Mouse (Mus musculus): ENCODE measurements around the gene Dis3l.

Dis3l gene

DNA sequence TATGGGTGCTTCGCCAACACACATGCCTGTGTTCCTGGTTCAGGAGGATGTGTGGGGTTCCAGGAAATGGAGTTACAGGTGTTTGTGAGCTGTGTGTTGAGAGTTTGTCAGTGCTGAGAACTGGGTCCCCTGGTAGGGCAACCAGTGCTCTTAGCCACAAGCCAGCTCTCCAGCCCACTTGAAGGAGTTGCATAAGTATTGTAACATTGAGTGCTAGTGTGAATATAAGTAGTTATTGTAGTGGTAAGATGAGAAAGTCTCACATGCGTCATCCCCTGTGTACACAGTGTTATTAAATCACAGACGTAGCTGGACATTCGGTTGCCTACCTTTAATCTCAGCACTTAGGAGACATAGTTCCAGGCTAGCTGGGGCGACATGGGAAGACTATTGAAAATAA is 81.2 kb downstream of the Dis3l start:
- DNase-seq (ENCODE audit: low read depth, low spot score) = no peak

All from c-Kit-negative CD71-positive TER-119-positive erythroid progenitor cells, embryonic 14.5 days (primary cell).